Mouse (Mus musculus): ENCODE measurements around the gene Gm10378. TPM values are rescaled to one million over a fixed set of nuclear protein-coding genes. Genes with fewer than 3 reads are reported as not detected.
"Not testable (repeated sequence)": the region's sequence is repeated elsewhere in the genome, so short reads cannot be mapped to it uniquely, and the experiment has no call there.

Gm10378 gene
- not detected for polyA plus RNA-seq (2021)

- ATAC-seq; DNase-seq (ENCODE audit: low read depth, low spot score); H3K27me3 ChIP-seq; in situ Hi-C loops (cut with MboI; ENCODE audit: low pct_unique_long_range_greater_than_20kb); POLR2A ChIA-PET; CTCF ChIA-PET: not testable (repeated sequence)
These were observed at the start of gene Gm10378 for GRCm38 (mm10) chr14:42655638-42656037. Gene Gm10378 (plus strand): TSS chr14:42655938.

- DNase-seq (ENCODE audit: low read depth, low spot score); CTCF ChIA-PET; POLR2A ChIA-PET; ATAC-seq; H3K27me3 ChIP-seq; in situ Hi-C loops (cut with MboI; ENCODE audit: low pct_unique_long_range_greater_than_20kb): not testable (repeated sequence)
These were observed 13.9 kb upstream of the Gm10378 start, which contains the start of gene Gm3633 for GRCm38 (mm10) chr14:42641817-42642216. Gene Gm3633 (minus strand): TSS chr14:42641917.

Other genes starting within 250 kb of the Gm10378 start
- gene Gm8005, start 216.3 kb upstream of the Gm10378 start, polyA plus RNA-seq (2021), result not detected
- not detected for gene Gm8011, start 192.1 kb upstream of the Gm10378 start, polyA plus RNA-seq (2021)
- gene Gm8020, start 153.6 kb upstream of the Gm10378 start, polyA plus RNA-seq (2021), result not detected
- gene Gm8024, start 131.7 kb upstream of the Gm10378 start, polyA plus RNA-seq (2021), result not detected
- not detected for gene Gm17124, start 56.1 kb upstream of the Gm10378 start, polyA plus RNA-seq (2021)
- not detected for gene Gm3633, start 14.0 kb upstream of the Gm10378 start, polyA plus RNA-seq (2021)
- not detected for gene Gm3015, start 112.9 kb downstream of the Gm10378 start, polyA plus RNA-seq (2021)
- gene Gm10377, start 142.0 kb downstream of the Gm10378 start, polyA plus RNA-seq (2021), result not detected
- not detected for gene Gm21977, start 197.5 kb downstream of the Gm10378 start, polyA plus RNA-seq (2021)

All from Patski (cell line).